Mouse (Mus musculus): ENCODE results near the gene Pkd2l1.
A peak's percentile ranks its signal among the peaks of the same experiment; 100 is the strongest.

Gene Pkd2l1

GRCm38 (mm10) chr19:44192342-44192741 lies at the start of gene Pkd2l1:
Pkd2l1 (minus strand) TSS chr19:44192442.
- DNase-seq (ENCODE audit: low spot score) = no peak

- no peak for DNase-seq (ENCODE audit: low spot score)
Observed at GRCm38 (mm10) chr19:44238906-44239305, 46.7 kb upstream of the Pkd2l1 start.

- no peak for DNase-seq (ENCODE audit: low spot score)
Observed at GRCm38 (mm10) chr19:44237471-44238006, 45.3 kb upstream of the Pkd2l1 start.

- no peak for DNase-seq (ENCODE audit: low spot score)
Observed at GRCm38 (mm10) chr19:44231608-44232151, 39.4 kb upstream of the Pkd2l1 start.

- DNase-seq (ENCODE audit: low spot score) = no peak
Observed at GRCm38 (mm10) chr19:44230212-44230611, 38.0 kb upstream of the Pkd2l1 start.

GRCm38 (mm10) chr19:44229776-44230175 lies 37.5 kb upstream of the Pkd2l1 start:
- DNase-seq (ENCODE audit: low spot score) = no peak

- no peak for DNase-seq (ENCODE audit: low spot score)
Observed at GRCm38 (mm10) chr19:44225728-44226127, 33.5 kb upstream of the Pkd2l1 start.

GRCm38 (mm10) chr19:44217958-44218525 lies 25.8 kb upstream of the Pkd2l1 start:
- no peak for DNase-seq (ENCODE audit: low spot score)

- DNase-seq (ENCODE audit: low spot score) = no peak
Observed at GRCm38 (mm10) chr19:44215255-44215654, 23.0 kb upstream of the Pkd2l1 start.

- no peak for DNase-seq (ENCODE audit: low spot score)
Observed at GRCm38 (mm10) chr19:44207079-44207478, 14.8 kb upstream of the Pkd2l1 start.

GRCm38 (mm10) chr19:44203015-44203564 lies 10.8 kb upstream of the Pkd2l1 start, which contains the start of gene Scd3:
Scd3 (plus strand) TSS chr19:44203269.
- DNase-seq (ENCODE audit: low spot score) = no peak

- DNase-seq (ENCODE audit: low spot score) = no peak
Observed at GRCm38 (mm10) chr19:44198964-44199363, 6.7 kb upstream of the Pkd2l1 start.

GRCm38 (mm10) chr19:44198494-44198893 lies 6.3 kb upstream of the Pkd2l1 start:
- DNase-seq (ENCODE audit: low spot score) = no peak

- DNase-seq (ENCODE audit: low spot score) = no peak
Observed at GRCm38 (mm10) chr19:44197053-44197852, 5.0 kb upstream of the Pkd2l1 start.

- peak; percentile 62 for DNase-seq (ENCODE audit: low spot score)
Observed at GRCm38 (mm10) chr19:44195138-44195537, 2.9 kb upstream of the Pkd2l1 start.

- no peak for DNase-seq (ENCODE audit: low spot score)
Observed at GRCm38 (mm10) chr19:44193906-44194305, 1.7 kb upstream of the Pkd2l1 start.

GRCm38 (mm10) chr19:44189056-44189455 lies 3.2 kb downstream of the Pkd2l1 start:
- no peak for DNase-seq (ENCODE audit: low spot score)

- no peak for DNase-seq (ENCODE audit: low spot score)
Observed at GRCm38 (mm10) chr19:44183968-44184367, 8.3 kb downstream of the Pkd2l1 start.

GRCm38 (mm10) chr19:44180502-44180901 lies 11.7 kb downstream of the Pkd2l1 start:
- DNase-seq (ENCODE audit: low spot score) = no peak

- no peak for DNase-seq (ENCODE audit: low spot score)
Observed at GRCm38 (mm10) chr19:44176741-44177140, 15.5 kb downstream of the Pkd2l1 start.

- DNase-seq (ENCODE audit: low spot score) = no peak
Observed at GRCm38 (mm10) chr19:44174835-44175234, 17.4 kb downstream of the Pkd2l1 start.

GRCm38 (mm10) chr19:44161515-44161914 lies 30.7 kb downstream of the Pkd2l1 start:
- peak; percentile 44 for DNase-seq (ENCODE audit: low spot score)

GRCm38 (mm10) chr19:44159386-44159785 lies 32.9 kb downstream of the Pkd2l1 start:
- no peak for DNase-seq (ENCODE audit: low spot score)
